Mouse (Mus musculus): ENCODE data around the gene Rhov.

Gene Rhov

GRCm38 (mm10) chr2:119237210-119237870, 33.7 kb downstream of the Rhov start, which contains the start of gene Spint1:
TSS of gene Spint1 (plus strand) at chr2:119237362.
- no peak for DNase-seq (ENCODE audit: low spot score)

GRCm38 (mm10) chr2:119236682-119237209, 34.3 kb downstream of the Rhov start:
- DNase-seq (ENCODE audit: low spot score): no peak

- DNase-seq (ENCODE audit: low spot score): no peak
Observed at GRCm38 (mm10) chr2:119229775-119230704, 41.0 kb downstream of the Rhov start, which contains the start of gene Ppp1r14d. TSS of gene Ppp1r14d (minus strand) at chr2:119229906.
